Mouse (Mus musculus) frontal cortex, adult (tissue): Measurements from ENCODE around the gene Tfap4.

Experiments
- ATAC-seq: cut with Nextera tagmentation; 2 replicates; pipeline ENCODE4 v1.9.2; 2017; ENCODE audit warnings: mild to moderate bottlenecking, moderate library complexity, mixed read lengths; ENCODE audit not compliant: low TSS enrichment

The Tfap4 gene

DNA sequence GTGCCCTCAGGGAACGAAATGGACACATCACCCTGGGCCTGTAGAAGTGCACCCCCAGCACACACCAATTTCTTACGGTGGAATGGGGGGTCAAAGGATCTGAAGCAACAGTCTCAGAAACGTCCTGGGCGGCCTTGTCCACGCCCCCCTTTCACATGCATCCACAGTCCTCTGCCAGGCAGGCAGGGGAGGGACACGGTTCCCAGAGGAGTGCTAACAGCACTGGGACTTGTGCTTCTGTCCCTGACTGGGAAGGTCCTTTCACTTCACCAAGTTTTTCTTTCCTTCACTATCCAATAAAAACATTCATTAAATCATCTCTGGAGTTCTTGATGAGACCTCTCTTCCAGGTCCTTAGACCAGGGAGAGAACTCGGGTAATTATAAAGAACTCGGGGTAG is 39.0 kb downstream of the Tfap4 start:
- no peak for ATAC-seq

DNA sequence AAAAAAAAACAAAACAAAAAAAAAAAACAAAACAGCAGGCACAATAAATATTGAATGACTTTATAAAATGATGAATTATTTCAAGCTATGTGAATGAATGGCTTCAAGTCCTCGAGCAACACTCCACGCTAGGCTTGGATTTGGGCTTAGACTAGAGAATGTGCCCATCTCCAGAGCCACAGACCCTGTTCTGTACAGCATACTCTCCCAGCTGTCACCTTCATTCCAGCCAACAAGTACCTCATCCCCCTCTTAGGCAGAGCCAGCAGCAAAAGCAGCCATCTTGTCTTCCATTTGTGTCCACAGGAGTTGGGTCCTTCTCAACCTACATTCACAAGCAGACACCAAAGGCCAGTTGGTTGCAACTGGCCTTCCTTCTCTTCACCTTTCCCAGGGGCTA is 39.8 kb downstream of the Tfap4 start:
- ATAC-seq: no peak

DNA sequence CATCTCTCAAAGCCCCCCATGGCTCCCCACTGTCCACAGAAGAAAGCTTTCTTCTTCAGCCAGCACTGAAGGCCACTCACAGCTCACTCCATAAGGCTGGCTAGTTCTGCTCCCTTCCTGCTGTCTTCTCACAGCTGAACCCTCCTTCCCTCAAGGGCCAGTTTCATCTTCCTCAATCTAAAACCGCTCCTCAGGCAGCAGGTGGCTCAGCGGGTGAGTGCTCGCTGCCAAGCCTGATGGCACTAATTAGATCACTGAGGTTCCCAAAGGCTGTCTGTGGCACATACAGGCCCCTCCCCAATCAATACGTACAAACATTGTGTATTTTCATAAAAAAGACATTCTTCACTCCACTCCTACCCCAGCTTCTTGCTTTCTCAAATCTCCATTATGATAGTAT is 40.5 kb downstream of the Tfap4 start:
- no peak for ATAC-seq

DNA sequence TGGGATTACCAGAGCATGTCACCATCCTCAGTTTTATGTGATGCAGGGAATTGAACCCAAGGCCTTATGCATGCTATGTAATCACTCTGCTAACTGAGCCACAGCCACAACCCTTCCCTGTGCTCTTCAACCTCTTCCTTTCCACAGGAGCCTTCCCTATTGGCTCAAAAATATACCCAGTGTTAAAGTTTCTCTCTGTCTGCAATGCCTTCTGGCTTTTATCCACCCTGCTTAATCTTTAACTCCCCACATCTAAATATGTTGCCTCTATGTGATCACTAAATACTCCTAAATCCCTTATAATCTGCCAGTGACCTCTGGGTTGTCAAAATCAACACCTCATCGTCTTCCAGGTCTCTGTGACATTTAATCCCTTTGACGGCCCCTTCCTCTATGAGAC is 41.7 kb downstream of the Tfap4 start:
- no peak for ATAC-seq

DNA sequence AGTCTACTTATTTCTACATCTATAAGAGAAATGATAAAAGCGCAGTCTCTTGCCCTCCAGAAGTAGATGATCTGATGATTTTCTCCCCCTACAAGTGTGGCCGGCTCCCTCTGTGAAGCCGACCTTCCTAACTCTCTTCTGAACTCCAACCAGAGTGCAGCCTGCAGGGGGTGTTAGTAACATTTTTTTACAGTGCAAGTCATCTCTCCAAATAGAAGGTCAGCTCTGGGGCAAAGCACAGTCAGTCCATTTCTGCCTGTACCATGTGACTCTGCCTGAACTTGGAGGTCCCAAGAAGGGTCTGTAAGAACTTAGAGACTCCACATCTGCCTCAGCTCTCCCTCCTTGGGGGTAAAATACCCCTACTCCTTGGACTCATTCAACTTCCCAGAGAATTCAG is 45.3 kb downstream of the Tfap4 start:
- ATAC-seq: no peak

DNA sequence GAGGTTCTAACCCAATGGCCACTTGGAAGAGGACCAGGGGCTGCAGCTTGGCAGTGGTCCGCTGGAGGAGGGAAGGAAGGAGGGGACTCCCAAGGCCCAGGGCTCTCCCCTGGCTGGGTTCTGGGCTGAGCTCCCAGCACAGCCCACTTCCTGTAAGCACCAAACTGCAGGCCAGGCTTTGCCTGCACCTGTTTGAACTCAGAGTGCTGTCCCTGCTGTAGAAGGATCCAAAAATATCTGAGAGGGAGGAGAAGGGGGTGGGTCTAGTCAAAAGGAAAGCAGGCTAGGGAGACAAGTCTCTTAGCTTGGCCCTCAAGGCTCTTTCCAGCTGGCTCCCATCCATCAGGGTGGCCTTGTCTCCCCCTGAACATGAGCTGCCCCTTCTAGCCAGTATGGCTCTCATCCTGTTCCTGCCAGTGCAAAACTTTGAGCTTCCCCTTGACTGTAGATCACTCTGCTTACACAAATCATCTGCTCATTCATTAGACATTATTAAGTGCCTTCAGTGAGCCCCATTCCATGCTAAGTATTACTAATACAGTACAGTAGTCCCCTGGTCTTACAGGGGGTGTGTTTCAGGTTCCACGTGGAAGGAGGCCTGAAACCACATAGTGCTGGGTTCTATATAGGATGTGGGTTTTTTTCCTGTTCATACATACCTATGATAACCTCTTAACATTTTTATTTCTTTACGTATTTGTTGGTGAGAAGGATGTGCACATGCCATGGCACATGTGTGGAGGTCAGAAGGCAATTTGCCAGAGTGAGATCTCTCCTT is 46.8 kb downstream of the Tfap4 start:
- peak; percentile 64 for ATAC-seq

DNA sequence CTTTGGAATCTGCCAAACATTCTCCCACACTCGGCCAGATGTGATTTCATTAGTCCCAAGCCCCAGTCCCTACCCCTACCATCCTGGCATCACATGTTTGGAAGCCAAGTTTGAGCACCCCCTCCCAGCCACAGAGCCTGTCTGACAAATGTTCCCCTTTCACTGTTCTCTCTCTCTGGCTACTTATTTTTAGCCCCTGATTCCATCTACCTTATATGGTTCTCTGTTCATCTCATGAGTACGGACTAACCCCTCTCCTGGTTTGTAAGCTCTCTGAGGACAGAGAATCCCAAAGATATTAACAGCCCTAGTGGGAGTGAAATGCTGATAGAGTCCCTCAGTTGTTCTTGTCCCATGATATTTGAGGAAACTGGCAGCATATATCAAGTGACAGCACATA is 48.3 kb downstream of the Tfap4 start:
- no peak; the same call in 1 of the 2 replicates for ATAC-seq

DNA sequence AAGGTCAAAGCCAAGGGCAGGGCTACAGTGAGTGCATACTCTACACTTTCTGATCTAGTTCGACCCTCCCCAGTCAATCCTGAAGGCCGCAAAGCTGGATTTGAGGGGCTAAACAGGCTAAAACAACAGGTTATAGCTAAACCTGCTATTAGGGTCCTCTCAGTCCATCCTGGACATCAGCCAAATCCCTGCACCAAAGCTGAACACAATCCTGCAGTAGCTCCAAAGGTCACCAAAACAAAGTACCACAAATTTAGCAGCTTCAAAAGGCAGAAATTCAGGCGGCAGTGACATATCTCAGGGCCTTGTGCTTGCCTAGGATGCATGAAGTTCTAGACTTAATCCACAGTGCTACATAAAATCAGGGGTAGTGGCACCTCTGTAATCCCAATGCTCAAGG is 53.5 kb downstream of the Tfap4 start:
- no peak for ATAC-seq

DNA sequence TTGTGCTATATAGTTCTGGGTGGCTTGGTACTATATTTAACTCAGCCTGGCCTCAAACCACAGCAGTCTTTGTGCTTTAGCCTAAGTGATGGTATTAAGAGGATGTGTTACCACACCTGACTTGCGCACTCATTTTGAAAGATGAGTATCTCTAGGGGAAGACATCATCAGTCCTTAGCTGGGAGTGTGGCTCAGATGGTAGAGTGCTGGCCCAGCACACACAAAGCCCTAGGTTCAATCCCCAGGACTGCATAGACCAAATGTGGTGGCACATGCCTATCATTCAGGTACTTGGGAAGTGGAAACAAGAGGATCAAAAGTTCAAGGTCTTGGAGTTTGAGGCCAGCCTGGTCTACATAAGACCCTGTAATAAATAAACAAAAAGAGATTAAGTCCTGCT is 56.2 kb downstream of the Tfap4 start:
- ATAC-seq: no peak

DNA sequence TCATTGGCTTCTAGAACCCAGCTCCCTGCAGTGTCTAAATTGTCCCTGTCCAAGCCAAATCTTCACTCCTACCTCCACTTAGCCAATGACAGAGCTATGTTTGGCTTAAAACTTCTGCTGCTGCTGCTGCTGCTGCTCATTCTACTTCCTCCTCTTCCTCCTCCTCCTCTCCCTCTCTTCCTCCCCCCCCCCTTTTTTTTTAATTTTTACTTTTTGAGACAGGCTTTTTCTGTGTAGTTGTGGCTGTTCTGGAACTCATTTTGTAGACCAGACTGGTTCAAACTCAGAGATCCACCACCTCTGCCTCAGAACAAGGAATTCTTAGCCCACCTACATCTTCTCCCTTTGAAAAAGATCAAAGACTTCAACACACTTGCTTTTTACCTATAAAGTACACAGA is 57.1 kb downstream of the Tfap4 start:
- no peak for ATAC-seq

DNA sequence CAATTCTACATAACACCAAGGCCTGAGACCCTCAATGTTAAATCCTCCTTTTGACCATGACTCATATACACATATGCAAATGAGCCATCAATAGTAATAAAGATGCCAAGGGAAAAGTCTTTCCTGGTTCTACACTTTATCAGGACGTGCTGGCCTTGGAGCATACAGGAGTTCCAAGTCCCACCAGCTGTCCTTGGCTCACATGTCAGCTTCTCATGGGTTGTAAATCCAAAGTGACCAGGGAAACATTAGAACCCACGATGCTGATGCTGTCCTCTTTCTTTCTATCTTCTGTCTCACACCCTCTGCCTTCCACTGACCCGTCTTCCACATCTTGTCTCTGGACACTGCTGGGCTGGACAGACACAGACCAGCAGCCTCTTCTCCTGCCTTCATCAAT is 58.0 kb downstream of the Tfap4 start:
- ATAC-seq: no peak

DNA sequence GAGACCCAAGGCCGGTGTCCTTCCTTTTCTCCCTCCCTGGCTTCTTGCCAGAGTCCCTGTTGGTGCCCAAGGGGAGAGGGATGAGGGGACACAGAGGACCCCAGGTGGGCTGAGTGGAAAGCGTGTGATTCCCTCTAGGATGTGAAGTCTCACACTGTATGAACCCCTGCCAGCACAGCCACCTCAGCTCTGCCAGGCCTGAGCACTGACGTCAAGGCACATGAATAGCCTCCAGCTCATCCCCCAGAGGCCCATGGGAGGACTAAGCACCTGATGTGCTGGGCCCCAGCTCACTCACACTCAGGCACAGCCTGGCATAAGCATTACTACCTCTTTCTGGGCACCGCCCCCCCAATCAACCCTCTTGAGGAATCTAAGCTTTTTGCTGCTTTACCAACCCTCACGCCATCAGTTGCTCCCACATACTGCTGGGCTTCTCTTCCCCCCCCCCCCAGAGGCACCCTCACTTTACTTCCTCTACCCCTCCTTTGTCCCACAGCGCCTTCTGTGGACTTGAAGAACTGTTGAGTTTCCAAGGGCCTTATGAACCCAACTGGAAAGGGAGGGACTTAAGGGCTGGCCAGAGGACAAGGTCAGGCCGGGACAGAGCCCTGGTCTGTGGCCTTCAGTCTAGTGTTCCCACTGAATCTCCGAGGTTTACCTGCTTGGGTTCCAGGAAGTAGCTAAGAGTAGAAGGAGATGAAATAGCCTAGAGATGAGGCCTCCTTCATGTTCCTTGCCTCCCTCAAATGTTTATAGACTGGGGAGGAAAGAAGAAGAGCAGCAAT is 58.9 kb downstream of the Tfap4 start:
- ATAC-seq: no peak

DNA sequence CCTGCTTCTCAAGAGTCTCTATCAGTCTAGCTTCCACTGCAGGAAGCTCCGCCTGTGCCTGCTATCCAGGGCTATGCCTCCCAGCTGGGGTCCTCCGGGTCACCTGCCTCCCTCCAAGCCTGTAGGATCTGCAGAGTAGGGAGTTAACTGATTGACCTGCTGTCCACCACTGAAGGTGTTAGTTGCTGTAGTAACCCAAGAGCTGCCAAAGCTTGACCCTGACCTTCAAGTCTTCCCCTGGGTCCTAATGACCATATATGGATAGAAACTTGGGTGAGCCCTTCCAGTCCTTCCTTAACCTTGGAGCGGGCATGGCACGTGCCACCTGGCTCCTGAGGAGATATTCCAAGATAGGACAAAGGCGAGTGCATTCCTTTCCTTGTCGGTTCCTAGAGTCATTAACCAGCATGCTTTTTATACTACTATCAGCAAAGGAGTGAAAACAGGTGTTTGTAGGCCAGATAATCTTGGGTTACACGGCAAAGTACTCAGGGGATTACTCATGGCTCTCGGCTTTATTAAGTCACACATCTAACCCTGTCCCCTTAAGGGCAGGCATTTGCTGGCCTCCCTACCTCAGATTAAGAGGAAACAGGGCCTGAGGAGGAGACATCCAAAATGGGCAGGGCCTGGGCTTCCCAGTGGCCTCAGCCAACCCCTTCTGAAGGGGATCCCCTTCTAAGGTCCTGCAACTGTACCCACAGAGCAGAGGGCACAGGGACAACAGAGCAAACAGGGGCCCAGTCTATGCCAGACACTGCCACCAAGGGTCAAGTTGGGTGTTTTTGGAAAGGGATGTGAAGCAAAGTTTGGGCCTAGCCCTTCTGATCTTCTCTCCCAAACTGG is 61.7 kb downstream of the Tfap4 start:
- no peak for ATAC-seq

DNA sequence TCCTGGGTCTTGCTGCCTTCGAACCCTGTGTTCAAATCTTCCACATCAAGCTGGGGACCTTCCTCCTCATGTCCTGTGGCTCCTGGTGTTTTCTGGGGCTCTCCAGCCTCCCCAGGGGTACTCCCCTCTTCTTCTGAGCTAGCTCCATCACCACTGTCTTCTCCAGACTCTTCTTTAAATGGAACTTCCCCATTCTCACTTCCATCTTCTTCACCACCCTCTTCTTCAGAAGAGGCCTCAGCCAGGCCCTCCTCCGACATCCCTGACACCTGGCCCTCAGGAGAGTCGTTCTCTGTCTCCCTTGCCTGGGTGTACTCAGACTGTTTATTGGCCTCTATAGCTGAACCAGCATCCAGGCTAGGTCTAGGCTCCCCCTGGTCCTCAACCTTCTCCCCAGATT is 63.2 kb downstream of the Tfap4 start:
- ATAC-seq: no peak

DNA sequence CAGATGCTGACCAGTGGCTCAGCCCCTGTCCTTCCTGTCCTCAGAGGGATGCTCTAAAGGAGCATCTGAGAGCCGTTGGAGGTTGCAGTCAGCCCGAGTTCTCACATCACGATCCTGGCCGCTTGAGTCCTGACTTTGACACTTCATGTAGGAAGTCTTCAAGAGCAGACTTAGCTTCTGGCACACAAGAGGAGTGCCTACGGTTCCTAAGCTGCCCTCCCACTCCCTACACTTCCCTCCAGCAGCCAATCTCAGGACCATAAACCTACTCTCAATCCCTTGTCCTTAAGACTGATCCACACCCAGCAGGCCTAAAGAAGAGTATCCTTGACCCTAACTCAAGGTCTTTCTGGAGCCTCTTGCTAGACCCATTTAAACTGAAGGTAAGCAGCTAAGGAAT is 63.8 kb downstream of the Tfap4 start:
- ATAC-seq: peak; percentile 78; the same call in 1 of the 2 replicates
